Comparison of ENCODE assay signal across 22 mouse cellular contexts in the genomic region with DNA sequence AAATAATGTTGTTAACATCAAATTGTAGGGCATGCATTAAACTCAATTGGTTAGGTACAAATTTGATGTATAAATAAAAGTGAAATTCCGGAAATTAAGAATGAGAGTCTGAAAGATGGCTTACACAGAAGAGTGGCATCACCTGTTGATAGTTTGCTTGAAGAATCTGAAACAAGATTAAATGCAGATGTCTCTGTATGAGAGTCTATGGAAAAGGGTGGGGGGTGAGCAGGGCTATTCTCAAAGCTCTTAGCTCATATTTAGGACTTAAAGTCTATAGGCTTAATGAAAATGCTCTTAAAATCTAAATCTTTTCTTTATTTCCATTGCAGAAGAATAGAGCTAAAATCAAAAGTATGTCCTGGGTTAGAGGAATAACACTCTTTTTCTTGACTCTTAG. TPM values are rescaled to one million over a fixed set of nuclear protein-coding genes. Genes with fewer than 3 reads are reported as not detected.
"Had no signal": no experiment of that assay in that cellular context is flagged by ENCODE, and none has a peak within 500 bp of the region (broad histone marks: within the 10 kb centered on the region; RNA-seq: fewer than 3 reads in every experiment).

No protein-coding gene starts in this region.

- H3K27me3 ChIP-seq: midbrain, embryonic 12.5 days; neural tube, embryonic 12.5 days had no signal

- H3K4me3 ChIP-seq: midbrain, embryonic 10.5 days; midbrain, embryonic 12.5 days; myocyte; neural tube, embryonic 12.5 days had no signal

- H3K36me3 ChIP-seq: midbrain, embryonic 10.5 days; midbrain, embryonic 12.5 days; neural tube, embryonic 12.5 days had no signal

- ATAC-seq: midbrain, embryonic 16.5 days had no signal

- H3K4me2 ChIP-seq: lung, embryonic 14.5 days; midbrain, embryonic 12.5 days; neural tube, embryonic 12.5 days had no signal

- DNase-seq: lung, adult 18-20 months; lung, embryonic 14.5 days; lung, postnatal 10 days; lung, postnatal 4 days; midbrain, embryonic 14.5 days; retina, postnatal 1 day; right cerebral cortex, adult 18-20 months; right cerebral cortex, postnatal 25 days; right cerebral cortex, postnatal 4 days; spleen, adult 18-20 months; thymus, adult 18-20 months; thymus, postnatal 14 days; thymus, postnatal 36 days had no signal

- H3K9ac ChIP-seq: lung, embryonic 14.5 days; midbrain, embryonic 12.5 days; neural tube, embryonic 12.5 days had no signal

- H3K9me3 ChIP-seq: midbrain, embryonic 10.5 days; midbrain, embryonic 12.5 days; neural tube, embryonic 12.5 days had no signal

- H3K27ac ChIP-seq: midbrain, embryonic 10.5 days; midbrain, embryonic 12.5 days; neural tube, embryonic 12.5 days had no signal

- H3K4me1 ChIP-seq: midbrain, embryonic 10.5 days; midbrain, embryonic 12.5 days; neural tube, embryonic 12.5 days had no signal

RNA-seq across cellular contexts. Expression of a gene that starts 11.0 kb away (rescaled TPM):
- total RNA-seq: megakaryocyte, adult 5-6 weeks; megakaryocyte-erythroid progenitor cell, adult 5-6 weeks had no signal
- polyA plus RNA-seq: midbrain, embryonic 10.5 days; midbrain, embryonic 16.5 days; myocyte; neural tube, embryonic 14.5 days; small intestine, adult 2 months had no signal

RNA-seq across cellular contexts. Expression of a gene that starts 30.8 kb away (rescaled TPM):
- total RNA-seq: megakaryocyte-erythroid progenitor cell, adult 5-6 weeks had no signal
- polyA plus RNA-seq: myocyte had no signal

RNA-seq across cellular contexts. Expression of a gene that starts 48.2 kb away (rescaled TPM):
- total RNA-seq: megakaryocyte, adult 5-6 weeks; megakaryocyte-erythroid progenitor cell, adult 5-6 weeks had no signal
- polyA plus RNA-seq: midbrain, embryonic 14.5 days; myocyte; neural tube, embryonic 14.5 days; small intestine, adult 2 months had no signal
